Mouse (Mus musculus): ENCODE data around the gene Trim9.

- TF ChIP-seq CTCF (IDR thresholded peaks at IDR 0.05; ENCODE audit: control insufficient read depth, insufficient read depth, insufficient read length) (no peak), MAX (IDR thresholded peaks at IDR 0.05) (no peak), USF1 (IDR thresholded peaks at IDR 0.05; ENCODE audit: low read depth) (no peak), CEBPB (IDR thresholded peaks at IDR 0.05; ENCODE audit: low read depth) (no peak)
These were observed 77.7 kb downstream of the Trim9 start for GRCm38 (mm10) chr12:70269724-70270123.
